Mouse (Mus musculus) embryonic fibroblast, embryonic 13.5 days (primary cell): ENCODE measurements around the gene Gna11.

Source experiments
- CTCF ChIP-seq: IDR thresholded peaks from 2 replicates; pipeline ENCODE4 v1.5.1; 2011; ENCODE audit warnings: mild to moderate bottlenecking, control low read depth, low read length, moderate library complexity, borderline replicate concordance; ENCODE audit not compliant: insufficient read depth
- POLR2A ChIP-seq: IDR thresholded peaks from 2 replicates; pipeline ENCODE4 v1.6.1; 2011; ENCODE audit warnings: low read depth, mild to moderate bottlenecking, control low read depth, low read length, moderate library complexity

GRCm38 (mm10) chr10:81492606-81493240 is 52.3 kb downstream of the Gna11 start:
- TF ChIP-seq POLR2A (no peak), CTCF (no peak)
